Mouse (Mus musculus) testis, postnatal 14 days (tissue): ENCODE results near the gene Trmt44.
A peak's percentile ranks its signal among the peaks of the same experiment; 100 is the strongest.

Source experiments
- DNase-seq: peaks from one replicate; pipeline ENCODE4 v3.0.0; 2021; ENCODE audit warnings: low spot score

Trmt44 gene

GRCm38 (mm10) chr5:35574653-35575599, at the start of gene Trmt44:
Gene Trmt44 (minus strand): TSS chr5:35575070.
- peak; percentile 91 for DNase-seq

DNA sequence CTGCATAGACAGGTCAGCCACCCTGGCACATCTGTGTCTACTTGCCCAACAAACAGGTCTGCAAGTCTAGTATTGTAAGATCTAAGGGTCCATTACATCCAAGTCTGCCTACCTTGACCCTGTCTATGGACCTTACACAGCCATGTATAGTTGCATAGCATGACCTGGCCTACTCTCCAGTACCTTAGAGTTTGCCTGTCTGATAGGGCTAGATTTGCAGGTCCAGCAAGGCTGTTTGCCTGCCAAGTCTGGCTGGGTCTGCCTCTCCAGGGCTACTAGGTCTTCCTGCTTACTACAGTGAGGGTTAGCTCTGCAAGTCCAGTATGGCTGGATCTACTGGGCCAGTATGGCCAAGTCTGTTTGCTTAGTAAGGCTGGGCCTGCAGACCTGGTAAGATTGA, 49.0 kb upstream of the Trmt44 start:
- no peak for DNase-seq

DNA sequence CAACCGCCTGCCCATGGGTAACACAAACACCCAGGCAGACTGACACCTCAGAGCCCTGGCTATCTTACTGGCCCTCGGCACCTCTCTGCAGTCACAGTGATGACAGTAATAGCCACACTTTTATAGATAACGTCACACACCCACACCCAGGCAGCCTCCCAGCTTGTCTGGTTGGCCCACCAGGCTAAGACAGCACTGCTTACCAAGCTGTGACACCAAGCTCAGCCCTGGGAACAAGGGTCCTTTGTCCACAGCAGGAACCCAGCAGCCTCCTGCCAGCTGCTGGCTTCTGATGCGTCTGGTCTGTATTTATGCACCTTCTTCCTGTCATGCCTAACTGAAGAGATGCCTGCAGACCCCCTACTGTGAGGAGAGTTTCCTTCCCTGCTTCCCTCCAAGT, 46.2 kb upstream of the Trmt44 start:
- no peak for DNase-seq

DNA sequence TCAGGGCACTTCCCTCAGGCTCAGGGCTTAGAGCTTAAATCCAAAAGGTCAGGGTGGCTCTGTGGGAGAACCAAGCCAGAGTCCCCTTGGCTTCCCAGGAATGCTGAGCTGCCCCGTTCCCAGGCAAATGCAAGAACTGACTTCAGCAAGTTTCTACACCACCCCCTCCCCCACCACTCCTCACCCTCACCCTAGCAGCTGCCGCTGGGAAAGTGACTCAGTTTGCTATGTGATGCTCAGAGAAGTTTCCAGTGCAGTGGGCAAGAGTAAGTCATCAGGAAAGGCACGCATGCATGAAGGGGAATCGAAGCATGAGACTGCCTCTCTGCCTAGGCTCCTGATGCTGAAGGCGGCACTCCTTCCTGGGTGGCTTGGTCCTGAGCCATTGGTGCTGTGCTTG, 42.1 kb upstream of the Trmt44 start:
- DNase-seq: no peak

GRCm38 (mm10) chr5:35612722-35613121, 37.9 kb upstream of the Trmt44 start:
- no peak for DNase-seq

GRCm38 (mm10) chr5:35611900-35612299, 37.0 kb upstream of the Trmt44 start:
- DNase-seq: no peak

GRCm38 (mm10) chr5:35611170-35611569, 36.3 kb upstream of the Trmt44 start:
- no peak for DNase-seq

GRCm38 (mm10) chr5:35610381-35610780, 35.5 kb upstream of the Trmt44 start:
- DNase-seq: no peak

DNA sequence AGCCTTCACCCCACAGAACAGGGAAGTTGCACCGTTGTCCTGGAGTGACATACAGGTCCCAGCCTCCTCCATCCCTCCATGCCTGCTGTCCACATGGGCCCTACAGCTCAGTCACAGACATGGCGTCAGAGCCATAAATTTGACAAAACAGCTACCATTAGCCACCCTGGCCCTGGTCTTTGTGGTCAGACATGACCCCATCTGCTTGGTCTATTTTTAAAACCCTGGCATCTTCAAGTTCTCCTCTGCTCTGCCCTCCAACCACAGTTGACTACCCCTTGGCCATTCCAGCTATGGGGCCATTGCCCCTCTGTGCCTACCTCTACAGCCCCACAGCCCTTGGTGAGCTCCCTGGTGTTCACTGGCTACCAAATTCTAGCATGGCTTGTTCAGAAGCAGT, 35.1 kb upstream of the Trmt44 start:
- DNase-seq: no peak

- peak; percentile 42 for DNase-seq
Measured at GRCm38 (mm10) chr5:35609381-35609780, 34.5 kb upstream of the Trmt44 start.

GRCm38 (mm10) chr5:35608559-35608958, 33.7 kb upstream of the Trmt44 start:
- no peak for DNase-seq

GRCm38 (mm10) chr5:35607784-35608183, 32.9 kb upstream of the Trmt44 start:
- no peak for DNase-seq

DNA sequence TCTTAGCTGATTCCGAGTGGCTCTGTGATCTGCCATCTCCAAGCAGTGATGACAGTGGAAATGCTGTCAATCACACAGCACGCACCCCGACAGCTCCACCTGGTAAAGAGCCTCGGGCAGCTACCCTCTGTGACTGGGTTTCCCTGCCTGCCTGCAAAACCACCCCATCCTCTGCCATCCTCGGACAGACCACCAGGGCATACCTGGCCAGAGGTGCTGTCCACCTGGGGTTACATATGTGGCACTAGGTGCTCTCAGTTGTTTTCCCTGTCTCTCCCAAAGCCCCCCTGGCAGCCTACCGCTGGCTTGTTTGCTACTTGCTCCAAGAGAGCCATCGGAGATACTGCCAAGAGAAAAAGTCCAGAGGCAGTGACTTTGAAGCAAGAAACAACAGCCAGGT, 31.9 kb upstream of the Trmt44 start:
- DNase-seq: no peak

- no peak for DNase-seq
Measured at GRCm38 (mm10) chr5:35605355-35605754, 30.5 kb upstream of the Trmt44 start.

GRCm38 (mm10) chr5:35601526-35601925, 26.7 kb upstream of the Trmt44 start:
- no peak for DNase-seq

GRCm38 (mm10) chr5:35600233-35600632, 25.4 kb upstream of the Trmt44 start:
- DNase-seq: no peak

DNA sequence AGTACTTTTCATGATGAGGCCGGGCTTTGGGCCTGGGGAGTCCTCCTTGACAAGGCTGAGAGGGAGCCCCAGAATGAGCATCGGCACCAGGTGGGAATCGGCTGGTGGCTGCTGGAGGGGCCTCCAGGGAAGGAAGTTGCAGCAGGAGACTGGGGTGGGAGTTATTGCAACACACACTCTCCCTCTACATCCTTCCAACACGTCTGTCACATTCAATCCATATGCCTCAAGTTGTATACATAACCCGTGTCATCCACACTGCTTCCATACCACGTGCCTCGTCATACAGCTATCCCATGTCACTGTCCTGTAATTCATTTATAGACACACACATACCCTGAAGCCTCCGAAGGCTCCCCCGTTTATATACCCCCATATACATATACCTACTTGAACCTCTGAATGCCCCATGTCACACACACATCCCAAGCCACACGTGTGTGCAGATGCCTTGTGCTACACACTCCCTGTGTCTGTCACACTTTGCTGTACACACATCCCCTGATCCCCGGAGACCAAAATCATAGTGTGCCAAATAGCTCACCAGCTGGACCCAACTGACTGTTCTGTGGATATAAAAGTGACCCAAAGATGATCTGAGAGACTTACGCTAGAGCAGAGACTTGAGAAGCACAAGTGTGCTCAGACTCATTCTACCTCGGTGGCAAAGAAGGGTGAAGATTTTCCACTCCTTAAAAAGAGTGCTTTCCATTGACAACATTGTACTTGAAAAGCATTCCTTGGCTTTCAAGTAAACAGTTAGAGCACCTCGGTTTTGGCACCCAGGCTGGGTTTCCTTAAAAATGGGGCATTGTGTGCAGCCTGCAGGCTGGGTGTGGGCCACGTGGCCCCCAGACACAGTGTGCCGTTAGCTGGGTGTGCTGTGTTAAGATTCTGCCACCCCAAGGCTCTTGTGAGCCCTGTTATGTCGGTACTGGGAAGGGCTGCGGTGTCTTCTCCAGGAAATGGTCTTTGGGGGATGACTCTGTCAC, 21.6 kb upstream of the Trmt44 start:
- no peak for DNase-seq

GRCm38 (mm10) chr5:35595706-35596105, 20.8 kb upstream of the Trmt44 start:
- DNase-seq: peak; percentile 64

DNA sequence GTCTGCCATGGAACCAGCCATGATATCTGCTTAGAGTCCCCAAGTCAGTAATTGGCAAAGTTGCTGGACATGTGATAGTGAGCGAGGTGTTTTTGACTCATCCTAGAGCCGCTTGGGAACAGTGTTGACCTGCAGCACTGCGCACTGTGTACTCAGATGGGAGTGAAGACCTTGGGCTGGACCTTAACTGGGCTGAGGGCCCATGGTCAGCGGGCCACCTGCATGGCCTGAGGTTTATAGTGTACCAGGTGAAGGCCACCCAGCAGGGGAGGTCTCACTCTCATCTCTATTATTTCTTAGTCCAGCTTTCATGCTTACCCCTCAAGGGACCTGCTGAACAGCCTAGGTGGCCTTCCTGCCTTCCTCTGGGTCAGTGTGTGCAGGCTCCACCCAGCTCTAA, 19.9 kb upstream of the Trmt44 start:
- no peak for DNase-seq

- DNase-seq: no peak
Measured at GRCm38 (mm10) chr5:35593272-35593671, 18.4 kb upstream of the Trmt44 start.

- no peak for DNase-seq
Measured at GRCm38 (mm10) chr5:35592824-35593223, 18.0 kb upstream of the Trmt44 start.

DNA sequence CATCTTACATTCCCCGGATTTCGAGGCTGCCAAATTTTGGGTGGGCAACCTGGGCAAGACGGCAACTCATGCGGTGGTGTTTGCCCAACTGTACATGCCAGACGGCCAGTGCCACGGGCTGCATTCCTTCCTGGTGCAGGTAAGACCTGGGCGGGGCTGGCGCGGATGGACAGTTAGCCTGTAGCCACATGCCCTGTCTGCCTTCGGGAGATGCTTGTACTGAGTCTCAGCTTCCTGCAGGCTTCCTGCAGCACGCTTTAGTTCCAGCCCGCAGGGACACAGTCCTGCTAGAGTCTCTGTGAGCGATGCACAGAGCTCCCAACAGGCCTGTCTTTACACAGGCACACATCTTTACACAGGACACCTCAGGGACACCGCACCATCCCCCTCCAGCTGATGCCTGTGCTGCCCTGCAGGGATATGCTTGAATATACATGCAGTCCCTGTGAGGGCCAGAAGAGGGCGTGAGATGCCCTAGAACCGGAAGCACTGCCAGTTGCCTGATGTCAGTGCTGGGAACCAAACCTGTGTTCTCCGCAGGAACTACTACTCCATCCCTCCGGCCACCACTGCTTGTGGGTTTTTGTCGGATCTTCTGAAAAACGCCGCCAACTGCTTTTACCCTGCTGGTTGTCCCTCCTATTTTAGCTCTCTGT, 17.3 kb upstream of the Trmt44 start:
- DNase-seq: no peak
